Comparison of ENCODE assay signal across 8 mouse cellular contexts in the genomic region with DNA sequence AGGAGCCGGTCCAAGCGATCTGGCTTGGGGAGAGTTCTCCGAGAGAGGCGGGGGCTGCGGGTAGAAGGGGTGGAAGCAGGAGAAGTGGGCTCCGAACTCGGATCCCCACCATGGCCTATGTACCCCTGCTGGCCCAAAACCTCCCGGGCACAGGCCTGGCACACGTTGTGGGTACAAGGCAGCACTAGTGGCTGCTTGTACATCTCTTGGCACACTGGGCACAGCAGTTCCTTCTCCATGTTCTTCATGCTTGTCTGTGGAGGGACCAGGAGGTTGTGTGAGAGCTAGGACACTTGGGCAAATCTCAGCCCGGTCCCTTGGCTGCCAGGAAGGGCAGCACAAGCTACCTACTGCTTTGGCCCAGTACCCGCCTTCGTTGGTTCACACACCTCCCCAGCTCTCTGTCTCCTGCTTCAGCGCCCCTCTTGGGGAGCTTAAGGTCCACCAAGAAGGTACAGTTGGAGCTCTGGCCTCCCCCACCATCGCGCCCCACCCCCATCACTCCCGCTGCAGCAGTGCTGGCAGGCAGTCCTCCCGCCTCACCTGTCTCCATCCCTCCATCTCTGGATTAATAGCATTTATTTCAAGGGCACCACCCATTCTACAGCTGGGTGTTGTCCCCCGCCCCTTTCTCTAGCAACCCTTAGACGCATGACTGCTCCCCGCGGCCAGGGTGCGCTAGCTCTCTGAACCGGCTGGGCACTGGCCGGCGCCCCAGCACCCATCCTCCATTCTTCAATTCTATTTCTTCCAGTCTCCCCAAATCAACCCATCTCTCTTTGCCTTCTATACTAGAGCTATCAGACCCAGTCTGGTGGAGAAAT. TPM values are rescaled to one million over a fixed set of nuclear protein-coding genes. Genes with fewer than 3 reads are reported as not detected.
DNase-seq lines count a peak whose midpoint lies in the region; ATAC-seq and TF ChIP-seq lines count a peak whose summit lies in the region.

No protein-coding gene starts in this region.

- no peak for TF ChIP-seq EP300 in liver, embryonic 14.5 days (IDR thresholded peaks at IDR 0.05; ENCODE audit: low read depth)

- no peak overlapping the region for H3K27ac ChIP-seq in cortical plate, adult 2 months (ENCODE audit: insufficient read depth, low read length)
- peak overlapping the region; percentile 89 for H3K27ac ChIP-seq in hindbrain, postnatal 0 days
- no peak overlapping the region for H3K27ac ChIP-seq in liver, embryonic 14.5 days
- no peak overlapping the region; the same call in 1 of the 2 replicates for H3K27ac ChIP-seq in olfactory bulb, adult 2 months (ENCODE audit: insufficient read depth, low read depth, low read length)

- no peak for TF ChIP-seq POLR2A in cortical plate, adult 2 months (IDR thresholded peaks at IDR 0.05; ENCODE audit: extremely low read depth, insufficient read depth, low read length)
- TF ChIP-seq POLR2A in olfactory bulb, adult 2 months (IDR thresholded peaks at IDR 0.05; ENCODE audit: insufficient read depth, low read depth, low read length) = no peak

- peak; percentile 59 for DNase-seq in adrenal gland, postnatal 14 days
- DNase-seq in adrenal gland, adult 2 months = no peak
- peak; percentile 52 to 53 for DNase-seq in B cell, adult 2 months
- peak; percentile 69 for DNase-seq in hindbrain, postnatal 0 days (ENCODE audit: low spot score)
- DNase-seq in liver, embryonic 14.5 days (ENCODE audit: low read depth in 3 of 3, low spot score in 3 of 3) = no peak

- no peaks in the 10 kb centered on the region for H3K9me3 ChIP-seq in hindbrain, postnatal 0 days (ENCODE audit: low read length)
- no peaks in the 10 kb centered on the region for H3K9me3 ChIP-seq in liver, embryonic 14.5 days (ENCODE audit: control insufficient read depth, low read length)

- WGBS in hindbrain, postnatal 0 days = 8% methylated on average over 25 of the region's 25 CpGs
- 25% methylated on average over 25 of the region's 25 CpGs for WGBS in liver, embryonic 14.5 days (ENCODE audit: insufficient replicate concordance)
- WGBS in olfactory bulb, adult 2 months = 7% methylated on average over 25 of the region's 25 CpGs

- ATAC-seq in hindbrain, postnatal 0 days = peak; percentile 52
- ATAC-seq in liver, embryonic 14.5 days (ENCODE audit: insufficient read depth) = no peak
- ATAC-seq in monocyte, adult 5-6 weeks (replicated peaks; ENCODE audit: insufficient number of reproducible peaks, low FRiP score, low TSS enrichment, poor library complexity, severe bottlenecking) = no peak

- peak overlapping the region; percentile 65 for H3K9ac ChIP-seq in hindbrain, postnatal 0 days (replicated peaks; ENCODE audit: low read length)
- H3K9ac ChIP-seq in liver, embryonic 14.5 days (replicated peaks) = no peak overlapping the region

- peak overlapping the region; percentile 70 for H3K4me3 ChIP-seq in cortical plate, adult 2 months (ENCODE audit: insufficient read depth, low read length)
- H3K4me3 ChIP-seq in hindbrain, postnatal 0 days (ENCODE audit: low read length) = peak overlapping the region; percentile 68
- H3K4me3 ChIP-seq in liver, embryonic 14.5 days (ENCODE audit: insufficient read depth in 1 of 2, low read depth in 2 of 2, low read length in 2 of 2) = peak overlapping the region in 1 of 2 experiments; percentile 18; a peak in 1 of 4 replicates
- peak overlapping the region; percentile 64 for H3K4me3 ChIP-seq in olfactory bulb, adult 2 months (ENCODE audit: insufficient read depth, low read depth, low read length)

- peaks cover 2% of the 10 kb centered on the region; the same call in 1 of the 2 replicates for H3K4me1 ChIP-seq in cortical plate, adult 2 months (ENCODE audit: control insufficient read depth, insufficient read depth, low read length)
- H3K4me1 ChIP-seq in hindbrain, postnatal 0 days (ENCODE audit: insufficient read depth, low read length) = peaks cover 18% of the 10 kb centered on the region
- peaks cover 3 to 9% of the 10 kb centered on the region in 2 experiments for H3K4me1 ChIP-seq in liver, embryonic 14.5 days (replicated peaks; ENCODE audit: control insufficient read depth in 2 of 2, insufficient read depth in 2 of 2, low read length in 1 of 2)
- peaks cover 21% of the 10 kb centered on the region for H3K4me1 ChIP-seq in olfactory bulb, adult 2 months (ENCODE audit: control insufficient read depth, insufficient read depth, low read length)

- no peaks in the 10 kb centered on the region for H3K27me3 ChIP-seq in hindbrain, postnatal 0 days (ENCODE audit: insufficient read depth, low read length)
- H3K27me3 ChIP-seq in liver, embryonic 14.5 days (ENCODE audit: control insufficient read depth, insufficient read depth, low read length) = peaks cover 20% of the 10 kb centered on the region

- peaks cover 14% of the 10 kb centered on the region; the same call in 1 of the 2 replicates for H3K36me3 ChIP-seq in hindbrain, postnatal 0 days (ENCODE audit: insufficient read depth, low read length)
- H3K36me3 ChIP-seq in liver, embryonic 14.5 days (replicated peaks; ENCODE audit: control insufficient read depth, insufficient read depth, low read depth) = no peaks in the 10 kb centered on the region

- TF ChIP-seq CTCF in cortical plate, adult 2 months (IDR thresholded peaks at IDR 0.05; ENCODE audit: extremely low read depth, insufficient read depth, low read length) = 0 out of 2 replicates have a peak, but pooled peaks have one; percentile 7
- peak; percentile 50; the same call in 1 of the 2 replicates for TF ChIP-seq CTCF in hindbrain, postnatal 0 days (IDR thresholded peaks at IDR 0.05; ENCODE audit: low read depth)
- TF ChIP-seq CTCF in liver, embryonic 14.5 days (IDR thresholded peaks at IDR 0.05; ENCODE audit: low read depth) = peak; percentile 20; the same call in 1 of the 2 replicates
- no peak for TF ChIP-seq CTCF in olfactory bulb, adult 2 months (IDR thresholded peaks at IDR 0.05; ENCODE audit: insufficient read depth, low read depth, low read length)

- H3K4me2 ChIP-seq in hindbrain, postnatal 0 days (ENCODE audit: low read depth, low read length) = peak overlapping the region; percentile 90
- peak overlapping the region; percentile 41 for H3K4me2 ChIP-seq in liver, embryonic 14.5 days (ENCODE audit: low read depth)

RNA-seq across cellular contexts. Expression of gene Krtcap2, which starts 1.4 kb away (rescaled TPM):
- 95.0 and 110 TPM in 2 replicates for total RNA-seq in adrenal gland, postnatal 14 days (2021)
- total RNA-seq in adrenal gland, adult 2 months (2021) = 100 to 1,000 TPM; 143 to 163 TPM
- polyA plus RNA-seq in adrenal gland, adult 2 months (2012; rRNA removed) = 433 and 437 TPM in 2 replicates
- polyA plus RNA-seq in cortical plate, adult 2 months (2012; rRNA removed) = 58.2 and 61.9 TPM in 2 replicates
- total RNA-seq in hindbrain, postnatal 0 days (2014; rRNA removed) = 74.9 and 111 TPM in 2 replicates
- 250 and 268 TPM in 2 replicates for polyA plus RNA-seq in hindbrain, postnatal 0 days (2015; fragmentation: Nextera tagmentation; extraction: Ambion mirVana)
- 26.3 and 26.4 TPM in 2 replicates for polyA plus RNA-seq in liver, embryonic 14.5 days (2012; rRNA removed)
- polyA plus RNA-seq in liver, embryonic 14.5 days (2014; fragmentation: Nextera tagmentation; extraction: Ambion mirVana) = 117 and 138 TPM in 2 replicates
- not detected in 2 replicates for polyA plus RNA-seq in olfactory bulb, adult 2 months (2012; ENCODE audit: insufficient read depth, insufficient read length, low replicate concordance, missing spikeins)
- total RNA-seq in monocyte, adult 5-6 weeks (2017) = 53.3 to 77.9 TPM (median 61.9 TPM) in 3 replicates

RNA-seq across cellular contexts. Expression of gene Trim46, which starts 1.7 kb away (rescaled TPM):
- total RNA-seq in adrenal gland, postnatal 14 days (2021) = 1.4 and 3.2 TPM in 2 replicates
- total RNA-seq in adrenal gland, adult 2 months (2021) = 1 to 10 TPM; 1.9 to 2.3 TPM
- 6.0 and 9.1 TPM in 2 replicates for polyA plus RNA-seq in adrenal gland, adult 2 months (2012; rRNA removed)
- 87.2 and 91.0 TPM in 2 replicates for polyA plus RNA-seq in cortical plate, adult 2 months (2012; rRNA removed)
- 97.9 and 101 TPM in 2 replicates for total RNA-seq in hindbrain, postnatal 0 days (2014; rRNA removed)
- polyA plus RNA-seq in hindbrain, postnatal 0 days (2015; fragmentation: Nextera tagmentation; extraction: Ambion mirVana) = 42.9 and 49.8 TPM in 2 replicates
- 0.29 and 0.41 TPM in 2 replicates for polyA plus RNA-seq in liver, embryonic 14.5 days (2012; rRNA removed)
- polyA plus RNA-seq in liver, embryonic 14.5 days (2014; fragmentation: Nextera tagmentation; extraction: Ambion mirVana) = 0.05 TPM in 1 of 2 replicates, not detected in the other
- polyA plus RNA-seq in olfactory bulb, adult 2 months (2012; ENCODE audit: insufficient read depth, insufficient read length, low replicate concordance, missing spikeins) = not detected in 2 replicates
- total RNA-seq in monocyte, adult 5-6 weeks (2017) = 0.53 to 2.3 TPM in 2 of 3 replicates, not detected in the other

RNA-seq across cellular contexts. Expression of gene Dpm3, which starts 14.8 kb away (rescaled TPM):
- 107 and 116 TPM in 2 replicates for total RNA-seq in adrenal gland, postnatal 14 days (2021)
- total RNA-seq in adrenal gland, adult 2 months (2021) = 100 to 1,000 TPM; 134 to 150 TPM
- 509 and 645 TPM in 2 replicates for polyA plus RNA-seq in adrenal gland, adult 2 months (2012; rRNA removed)
- 150 and 156 TPM in 2 replicates for polyA plus RNA-seq in cortical plate, adult 2 months (2012; rRNA removed)
- 295 and 347 TPM in 2 replicates for total RNA-seq in hindbrain, postnatal 0 days (2014; rRNA removed)
- polyA plus RNA-seq in hindbrain, postnatal 0 days (2015; fragmentation: Nextera tagmentation; extraction: Ambion mirVana) = 95.5 and 97.8 TPM in 2 replicates
- 89.7 and 115 TPM in 2 replicates for polyA plus RNA-seq in liver, embryonic 14.5 days (2012; rRNA removed)
- 64.3 and 65.8 TPM in 2 replicates for polyA plus RNA-seq in liver, embryonic 14.5 days (2014; fragmentation: Nextera tagmentation; extraction: Ambion mirVana)
- not detected in 2 replicates for polyA plus RNA-seq in olfactory bulb, adult 2 months (2012; ENCODE audit: insufficient read depth, insufficient read length, low replicate concordance, missing spikeins)
- total RNA-seq in monocyte, adult 5-6 weeks (2017) = 67.3 to 102 TPM (median 83.1 TPM) in 3 replicates

RNA-seq across cellular contexts. Expression of gene Muc1, which starts 15.5 kb away (rescaled TPM):
- total RNA-seq in adrenal gland, postnatal 14 days (2021) = 0.64 and 1.3 TPM in 2 replicates
- under 1 TPM; 0.24 to 0.32 TPM for total RNA-seq in adrenal gland, adult 2 months (2021)
- 0.53 and 0.85 TPM in 2 replicates for polyA plus RNA-seq in adrenal gland, adult 2 months (2012; rRNA removed)
- 0.88 and 0.95 TPM in 2 replicates for polyA plus RNA-seq in cortical plate, adult 2 months (2012; rRNA removed)
- 1.9 TPM in 2 replicates for total RNA-seq in hindbrain, postnatal 0 days (2014; rRNA removed)
- 0.82 and 1.5 TPM in 2 replicates for polyA plus RNA-seq in hindbrain, postnatal 0 days (2015; fragmentation: Nextera tagmentation; extraction: Ambion mirVana)
- 0.02 and 0.18 TPM in 2 replicates for polyA plus RNA-seq in liver, embryonic 14.5 days (2012; rRNA removed)
- polyA plus RNA-seq in liver, embryonic 14.5 days (2014; fragmentation: Nextera tagmentation; extraction: Ambion mirVana) = 0.08 and 0.11 TPM in 2 replicates
- polyA plus RNA-seq in olfactory bulb, adult 2 months (2012; ENCODE audit: insufficient read depth, insufficient read length, low replicate concordance, missing spikeins) = not detected in 2 replicates
- total RNA-seq in monocyte, adult 5-6 weeks (2017) = 0.85 to 2.2 TPM (median 0.86 TPM) in 3 replicates

RNA-seq across cellular contexts. Expression of gene Mtx1, which starts 17.5 kb away (rescaled TPM):
- total RNA-seq in adrenal gland, postnatal 14 days (2021) = 152 and 162 TPM in 2 replicates
- total RNA-seq in adrenal gland, adult 2 months (2021) = 100 to 1,000 TPM; 150 to 174 TPM
- 252 and 300 TPM in 2 replicates for polyA plus RNA-seq in adrenal gland, adult 2 months (2012; rRNA removed)
- 132 and 155 TPM in 2 replicates for polyA plus RNA-seq in cortical plate, adult 2 months (2012; rRNA removed)
- 103 and 130 TPM in 2 replicates for total RNA-seq in hindbrain, postnatal 0 days (2014; rRNA removed)
- polyA plus RNA-seq in hindbrain, postnatal 0 days (2015; fragmentation: Nextera tagmentation; extraction: Ambion mirVana) = 186 TPM in 2 replicates
- 71.7 and 83.2 TPM in 2 replicates for polyA plus RNA-seq in liver, embryonic 14.5 days (2012; rRNA removed)
- 101 TPM in 2 replicates for polyA plus RNA-seq in liver, embryonic 14.5 days (2014; fragmentation: Nextera tagmentation; extraction: Ambion mirVana)
- not detected in 2 replicates for polyA plus RNA-seq in olfactory bulb, adult 2 months (2012; ENCODE audit: insufficient read depth, insufficient read length, low replicate concordance, missing spikeins)
- total RNA-seq in monocyte, adult 5-6 weeks (2017) = 42.5 to 61.0 TPM (median 58.7 TPM) in 3 replicates

Comparison
In these comparisons a context has a peak if more than half of its experiments do, and no peak if none do; other contexts are left out.
1. DNase-seq: peak in adrenal gland, postnatal 14 days (single experiment), B cell, adult 2 months (2 of 2) and hindbrain, postnatal 0 days (single experiment); none in adrenal gland, adult 2 months (single experiment) and liver, embryonic 14.5 days (0 of 3).
2. RNA of gene Dpm3, which starts 14.8 kb away (polyA plus RNA-seq): 509 to 645 TPM in adrenal gland, adult 2 months, 150 to 156 TPM in cortical plate, adult 2 months, 95.5 to 97.8 TPM in hindbrain, postnatal 0 days and 64.3 to 115 TPM in liver, embryonic 14.5 days; not detected in olfactory bulb, adult 2 months; every median in the first group is over 10 times any median in the second.